Comparison of ENCODE assay signal across 8 mouse cellular contexts in genomic region chr3:145292337-145293134, GRCm38 (mm10). TPM values are rescaled to one million over a fixed set of nuclear protein-coding genes. Genes with fewer than 3 reads are reported as not detected.
A peak's percentile ranks its signal among the peaks of the same experiment; 100 is the strongest.
DNase-seq lines count a peak whose midpoint lies in the region; ATAC-seq lines count a peak whose summit lies in the region.

Gene Col24a1, plus strand, starts transcription at chr3:145292472.

- H3K9ac ChIP-seq in kidney, embryonic 16.5 days (replicated peaks; ENCODE audit: low read length), result peak within 1 kb of the TSS; percentile 70
- H3K9ac ChIP-seq in heart, embryonic 15.5 days, result peak within 1 kb of the TSS; percentile 48
- peak within 1 kb of the TSS; percentile 71 for H3K9ac ChIP-seq in limb, embryonic 13.5 days
- H3K9ac ChIP-seq in neural tube, embryonic 12.5 days, result peak within 1 kb of the TSS; percentile 36

- no peak for DNase-seq in kidney, adult 18-20 months
- DNase-seq in embryo, embryonic 11.5 days (ENCODE audit: low read depth, low spot score), result peak; percentile 53
- no peak for DNase-seq in cerebellum, adult 9-11 months
- DNase-seq in cerebellum, postnatal 36 days, result no peak

- no peaks in the 10 kb centered on the region for H3K36me3 ChIP-seq in kidney, embryonic 16.5 days (ENCODE audit: insufficient read depth, low read length)
- H3K36me3 ChIP-seq in heart, embryonic 15.5 days, result no peaks in the 10 kb centered on the region
- no peaks in the 10 kb centered on the region for H3K36me3 ChIP-seq in limb, embryonic 13.5 days
- H3K36me3 ChIP-seq in neural tube, embryonic 12.5 days, result no peaks in the 10 kb centered on the region

- H3K4me2 ChIP-seq in kidney, embryonic 16.5 days (replicated peaks; ENCODE audit: low read depth, low read length), result peak within 1 kb of the TSS; percentile 89
- peak within 1 kb of the TSS; percentile 90 for H3K4me2 ChIP-seq in heart, embryonic 15.5 days
- peak within 1 kb of the TSS; percentile 91 for H3K4me2 ChIP-seq in limb, embryonic 13.5 days (replicated peaks)
- H3K4me2 ChIP-seq in neural tube, embryonic 12.5 days (replicated peaks), result peak within 1 kb of the TSS; percentile 83

- H3K27ac ChIP-seq in kidney, embryonic 16.5 days (ENCODE audit: low read length), result peak within 1 kb of the TSS; percentile 40; the same call in 1 of the 2 replicates
- peak within 1 kb of the TSS; percentile 27; the same call in 1 of the 2 replicates for H3K27ac ChIP-seq in heart, embryonic 15.5 days
- peak within 1 kb of the TSS; percentile 58 for H3K27ac ChIP-seq in limb, embryonic 13.5 days
- no peak within 1 kb of the TSS for H3K27ac ChIP-seq in neural tube, embryonic 12.5 days

- H3K27me3 ChIP-seq in kidney, embryonic 16.5 days (ENCODE audit: insufficient read depth, low read length), result no peaks in the 10 kb centered on the region
- H3K27me3 ChIP-seq in heart, embryonic 15.5 days, result peaks cover 12% of the 10 kb centered on the region
- H3K27me3 ChIP-seq in limb, embryonic 13.5 days, result no peaks in the 10 kb centered on the region
- no peaks in the 10 kb centered on the region for H3K27me3 ChIP-seq in neural tube, embryonic 12.5 days (replicated peaks)

- ATAC-seq in kidney, embryonic 16.5 days (ENCODE audit: low FRiP score, low TSS enrichment), result peak; percentile 64
- peak; percentile 15; the same call in 1 of the 2 replicates for ATAC-seq in heart, embryonic 15.5 days (replicated peaks; ENCODE audit: insufficient number of reproducible peaks, insufficient read depth, low FRiP score, low read depth)
- ATAC-seq in limb, embryonic 13.5 days (ENCODE audit: low FRiP score, low read depth), result peak; percentile 83
- peak; percentile 79 for ATAC-seq in neural tube, embryonic 12.5 days (ENCODE audit: low FRiP score, low read depth)

- H3K9me3 ChIP-seq in kidney, embryonic 16.5 days (ENCODE audit: low read length), result no peaks in the 10 kb centered on the region
- no peaks in the 10 kb centered on the region for H3K9me3 ChIP-seq in heart, embryonic 15.5 days (replicated peaks)
- no peaks in the 10 kb centered on the region for H3K9me3 ChIP-seq in limb, embryonic 13.5 days
- no peaks in the 10 kb centered on the region for H3K9me3 ChIP-seq in neural tube, embryonic 12.5 days

- H3K4me1 ChIP-seq in kidney, embryonic 16.5 days (ENCODE audit: insufficient read depth, low read length), result peaks cover 27% of the 10 kb centered on the region
- peaks cover 20% of the 10 kb centered on the region for H3K4me1 ChIP-seq in heart, embryonic 15.5 days (replicated peaks)
- H3K4me1 ChIP-seq in limb, embryonic 13.5 days, result peaks cover 35% of the 10 kb centered on the region
- H3K4me1 ChIP-seq in neural tube, embryonic 12.5 days, result peaks cover 15% of the 10 kb centered on the region

- peak within 1 kb of the TSS; percentile 55 for H3K4me3 ChIP-seq in kidney, embryonic 16.5 days (ENCODE audit: low read length)
- H3K4me3 ChIP-seq in heart, embryonic 15.5 days, result peak within 1 kb of the TSS; percentile 50
- peak within 1 kb of the TSS; percentile 52 for H3K4me3 ChIP-seq in limb, embryonic 13.5 days
- peak within 1 kb of the TSS; percentile 37 for H3K4me3 ChIP-seq in neural tube, embryonic 12.5 days

- 1% methylated on average over 22 of the region's 22 CpGs for WGBS in kidney, embryonic 16.5 days
- 3% methylated on average over 22 of the region's 22 CpGs for WGBS in heart, embryonic 15.5 days
- 0% methylated on average over 22 of the region's 22 CpGs for WGBS in limb, embryonic 13.5 days
- 1% methylated on average over 22 of the region's 22 CpGs for WGBS in neural tube, embryonic 12.5 days

RNA-seq across cellular contexts. Expression of gene Col24a1, which starts in this region (rescaled TPM):
- polyA plus RNA-seq in kidney, embryonic 16.5 days (2015; fragmentation: Nextera tagmentation; extraction: Ambion mirVana), result 1.8 and 2.1 TPM in 2 replicates
- 1.5 and 1.6 TPM in 2 replicates for polyA plus RNA-seq in heart, embryonic 15.5 days (2015; fragmentation: Nextera tagmentation; extraction: Ambion mirVana)
- 10.2 and 12.8 TPM in 2 replicates for polyA plus RNA-seq in limb, embryonic 13.5 days (2015; fragmentation: Nextera tagmentation; extraction: Ambion mirVana)
- polyA plus RNA-seq in neural tube, embryonic 12.5 days (2016; fragmentation: Nextera tagmentation; extraction: Ambion mirVana), result 0.98 and 1.2 TPM in 2 replicates

Comparison
In these comparisons a context has a peak if more than half of its experiments do, and no peak if none do; other contexts are left out.
1. ATAC-seq: peak in every context shown above with its lines; median percentile 83 in limb, embryonic 13.5 days; 79 in neural tube, embryonic 12.5 days; 64 in kidney, embryonic 16.5 days; 15 in heart, embryonic 15.5 days.